Mouse (Mus musculus): ENCODE measurements around the gene Rnf144a.
A peak's percentile ranks its signal among the peaks of the same experiment; 100 is the strongest.

Gene Rnf144a

DNA sequence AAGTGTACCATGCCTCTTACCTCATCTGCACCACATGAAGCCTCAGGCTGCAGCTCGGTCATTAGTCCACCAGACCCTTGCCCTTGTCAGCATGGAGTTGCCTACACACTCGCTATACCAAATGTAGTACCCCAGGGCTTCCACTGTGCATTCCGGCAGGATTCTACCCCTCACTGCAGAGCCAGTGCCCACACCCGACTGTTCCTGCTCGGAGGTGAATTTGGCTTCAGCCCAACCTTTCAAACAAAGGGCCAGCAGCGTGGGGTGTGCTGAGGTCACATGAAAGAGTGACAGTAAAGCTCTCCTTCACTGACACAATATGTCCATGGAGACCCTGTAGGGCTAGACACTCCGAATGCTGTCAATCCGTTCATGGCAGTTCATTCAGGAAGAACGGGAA is 6.3 kb downstream of the Rnf144a start:
- no peak for DNase-seq

GRCm38 (mm10) chr12:26404781-26405702 is 10.0 kb downstream of the Rnf144a start:
- peak; percentile 52 for DNase-seq

- DNase-seq = peak; percentile 88
Observed at GRCm38 (mm10) chr12:26403372-26404125, 11.5 kb downstream of the Rnf144a start.

GRCm38 (mm10) chr12:26401696-26402470 is 13.2 kb downstream of the Rnf144a start:
- DNase-seq = no peak

DNA sequence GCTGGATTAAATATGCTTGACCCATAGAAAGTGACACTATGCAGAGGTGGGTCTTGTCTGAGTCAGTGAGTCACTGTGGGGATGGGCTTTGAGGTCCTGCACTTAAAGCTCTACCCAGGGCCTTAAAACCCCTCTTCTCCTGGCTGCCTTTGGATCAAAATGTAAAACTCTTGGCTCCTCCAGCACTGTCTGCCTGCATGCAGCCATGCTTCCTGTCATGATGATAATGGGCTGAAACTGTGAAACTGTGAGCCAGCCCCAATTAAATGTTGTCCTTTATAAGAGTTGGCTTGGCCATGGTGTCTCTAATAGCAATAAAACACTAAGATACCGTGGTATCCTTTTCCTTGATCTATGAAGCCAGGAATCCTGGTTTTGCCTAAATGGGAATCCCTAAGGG is 13.8 kb downstream of the Rnf144a start:
- DNase-seq = no peak

- no peak for DNase-seq
Observed at GRCm38 (mm10) chr12:26400762-26401161, 14.3 kb downstream of the Rnf144a start.

DNA sequence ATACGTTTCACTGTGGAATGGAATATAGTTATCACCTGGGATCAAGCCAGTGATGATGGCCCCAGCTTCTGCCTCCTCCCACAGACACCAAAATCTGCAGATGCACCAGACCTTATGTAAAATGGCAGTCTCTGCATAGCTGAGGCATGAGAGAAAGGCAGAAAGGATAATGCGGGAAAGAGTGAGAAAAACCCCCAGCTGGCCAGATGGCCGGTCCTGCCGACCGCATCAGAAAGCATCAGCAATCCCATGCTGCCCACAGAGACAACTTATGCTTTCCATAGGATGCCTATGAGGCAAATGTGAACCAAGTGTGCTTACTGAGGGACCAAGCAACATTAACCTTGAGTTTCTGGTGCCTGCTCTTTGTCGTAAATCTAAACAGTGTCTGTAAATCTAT is 15.7 kb downstream of the Rnf144a start:
- DNase-seq = no peak

GRCm38 (mm10) chr12:26398597-26398996 is 16.5 kb downstream of the Rnf144a start:
- no peak for DNase-seq

DNA sequence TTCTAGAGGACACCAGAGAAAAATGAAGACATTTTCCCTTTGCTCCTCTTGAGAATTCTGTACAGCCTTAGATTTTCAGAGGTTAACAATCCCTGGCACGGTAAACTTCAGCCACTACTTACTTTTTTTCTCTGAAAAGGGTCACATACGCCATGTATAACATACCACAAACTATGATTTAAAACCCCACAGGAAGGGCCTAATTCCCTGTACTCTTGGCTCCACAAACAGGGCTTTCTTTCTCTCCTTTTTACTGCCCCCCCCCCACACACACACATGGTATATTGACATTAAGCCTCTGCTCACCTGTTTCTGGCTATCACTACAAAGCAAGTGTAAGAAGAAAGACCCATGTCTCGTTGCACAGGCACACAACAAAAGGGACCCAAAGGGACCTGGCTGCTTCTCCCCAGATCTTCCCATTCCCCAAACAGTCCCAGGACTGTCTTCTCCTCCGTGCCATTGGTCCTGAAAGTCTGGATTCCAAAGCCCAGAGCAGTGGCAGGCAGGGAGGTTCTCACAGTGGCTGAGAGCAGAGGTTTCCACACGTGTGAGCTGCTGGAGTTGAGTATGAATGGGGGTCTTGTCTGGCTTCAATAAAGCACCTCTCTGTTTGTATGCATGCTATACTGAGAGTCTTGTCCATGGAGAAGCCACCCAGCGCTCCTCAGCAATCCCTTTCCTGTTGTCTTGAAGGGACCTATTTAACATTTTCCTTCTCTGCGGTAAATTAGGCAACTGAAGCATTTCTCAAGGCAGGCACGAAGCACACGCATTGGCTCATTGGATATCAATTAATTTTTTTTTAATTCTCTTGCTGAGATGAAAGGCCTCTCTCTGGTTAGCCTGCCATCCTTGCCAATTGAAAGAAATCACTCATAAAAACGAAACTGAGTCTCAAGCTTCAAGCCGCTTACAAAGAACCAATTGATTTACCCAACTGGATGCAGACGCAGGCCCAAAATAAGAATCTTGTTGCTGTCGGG is 20.3 kb downstream of the Rnf144a start:
- no peak for DNase-seq

GRCm38 (mm10) chr12:26393291-26393690 is 21.8 kb downstream of the Rnf144a start:
- no peak for DNase-seq

GRCm38 (mm10) chr12:26391162-26391561 is 23.9 kb downstream of the Rnf144a start:
- no peak for DNase-seq

DNA sequence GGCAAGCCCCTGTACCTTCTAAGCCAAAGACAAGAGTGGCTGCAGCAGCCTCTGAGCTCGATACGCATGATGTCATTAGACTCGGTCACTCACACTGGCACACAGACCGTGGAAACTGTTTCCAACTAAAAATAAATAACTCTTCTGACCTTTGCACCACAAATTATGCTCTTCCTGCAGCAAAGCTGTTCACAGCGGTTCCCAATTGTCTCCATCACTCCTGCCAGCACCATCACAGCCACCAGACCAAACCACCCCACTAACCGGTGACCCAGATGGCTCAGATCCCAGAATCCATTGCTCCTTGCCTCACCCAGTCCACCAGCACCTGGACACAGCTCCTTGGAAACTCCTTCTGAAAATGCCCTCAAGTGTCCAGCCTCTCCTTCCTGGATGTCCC is 27.5 kb downstream of the Rnf144a start:
- DNase-seq = no peak

DNA sequence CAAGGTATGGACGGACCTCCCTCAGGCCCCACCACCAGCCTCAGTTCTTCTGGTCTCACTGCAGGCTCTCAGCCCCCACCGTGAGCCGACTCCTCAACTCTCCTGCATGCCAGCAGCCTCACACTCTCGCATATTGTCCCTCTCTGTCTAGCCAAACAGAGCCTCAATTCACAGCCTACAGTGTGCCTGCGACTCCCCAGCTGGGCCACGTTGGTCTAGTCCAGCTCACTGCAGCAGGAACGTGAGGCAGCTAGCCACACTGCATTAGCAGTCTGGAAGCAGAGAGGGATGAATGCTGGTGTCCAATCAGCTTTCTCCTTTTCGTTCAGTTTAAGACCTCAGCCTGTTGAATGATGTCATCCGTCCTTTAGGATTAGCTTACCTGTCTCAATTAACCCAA is 28.1 kb downstream of the Rnf144a start:
- DNase-seq = no peak

GRCm38 (mm10) chr12:26386189-26386588 is 28.9 kb downstream of the Rnf144a start:
- no peak for DNase-seq

DNA sequence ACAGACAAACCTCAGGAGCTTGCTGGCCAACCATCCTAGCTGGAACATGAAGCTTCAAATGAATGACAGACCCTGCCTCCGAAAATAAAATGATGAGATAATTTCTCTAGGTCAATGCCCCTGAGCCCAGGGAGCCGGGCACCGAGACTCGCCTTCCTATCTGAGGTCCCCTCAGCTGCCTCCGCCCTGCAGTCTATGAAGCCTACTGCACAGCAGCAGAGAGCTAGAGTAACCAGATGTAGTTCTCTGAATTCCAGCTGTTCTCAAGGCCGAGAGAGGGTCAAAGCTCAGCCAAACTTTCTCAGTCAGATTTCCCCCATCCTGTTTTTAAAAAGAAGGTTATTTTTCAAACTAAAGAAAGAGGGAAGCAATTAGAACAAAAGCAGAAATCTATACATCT is 29.3 kb downstream of the Rnf144a start:
- no peak for DNase-seq

- no peak for DNase-seq
Observed at GRCm38 (mm10) chr12:26381730-26382129, 33.3 kb downstream of the Rnf144a start.

DNA sequence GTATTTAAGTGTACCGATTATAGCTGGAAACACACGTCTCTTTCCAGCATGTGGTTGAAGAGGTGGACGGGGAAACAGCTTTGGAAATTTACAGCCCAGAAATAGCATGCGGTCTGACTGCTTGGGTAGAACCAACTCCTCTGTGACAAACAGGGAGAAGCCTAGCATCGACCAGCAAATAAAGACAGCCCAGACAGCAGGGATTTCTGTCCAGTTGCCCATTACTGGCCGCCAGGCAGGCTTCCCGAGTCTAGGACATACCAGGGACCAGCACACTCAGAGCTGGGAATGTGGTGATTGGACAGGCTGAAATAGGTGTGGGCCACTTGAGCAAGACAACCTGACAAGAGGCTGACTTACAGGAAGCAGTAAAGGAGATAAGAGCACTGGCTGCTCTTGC is 35.3 kb downstream of the Rnf144a start:
- no peak for DNase-seq

DNA sequence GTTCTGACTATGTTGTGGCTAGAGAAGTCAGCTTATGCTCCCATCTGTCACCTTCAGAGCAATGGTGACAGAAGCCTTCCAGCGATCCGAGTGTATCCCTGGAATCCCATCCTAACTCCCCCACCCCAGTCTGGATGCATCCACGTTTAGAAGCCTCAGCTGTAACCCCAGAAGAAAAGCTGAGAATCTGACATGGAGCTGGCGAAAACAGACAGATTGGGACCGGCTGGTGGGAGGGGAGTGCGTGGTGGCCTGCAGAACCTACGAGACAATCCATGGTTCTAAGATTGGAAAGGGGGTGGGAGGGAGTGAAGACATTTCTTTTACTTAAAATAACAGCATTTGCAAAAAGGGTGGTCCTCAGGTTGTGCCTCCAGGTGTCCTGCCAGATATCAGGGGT is 37.4 kb downstream of the Rnf144a start:
- DNase-seq = no peak

GRCm38 (mm10) chr12:26376541-26377323 is 38.3 kb downstream of the Rnf144a start:
- no peak for DNase-seq

DNA sequence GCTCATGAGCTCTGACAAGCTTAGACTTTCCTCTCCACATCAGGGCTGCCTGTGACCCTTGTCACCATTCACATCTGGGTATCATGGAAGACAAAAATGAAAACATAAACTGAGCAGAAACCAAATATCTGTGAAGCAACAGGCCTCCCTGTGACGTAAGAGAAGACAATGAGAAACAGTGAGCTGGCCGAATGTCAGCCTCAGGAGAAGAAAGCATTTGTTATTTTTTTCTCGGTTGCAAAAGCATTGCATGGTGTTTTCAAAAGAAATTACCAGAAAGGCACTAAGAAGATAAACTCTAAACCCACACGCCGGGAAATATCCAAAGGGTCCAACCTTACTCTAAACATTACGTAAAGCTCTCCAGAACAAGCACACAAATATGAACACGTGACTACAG is 41.3 kb downstream of the Rnf144a start:
- DNase-seq = no peak

GRCm38 (mm10) chr12:26370004-26370403 is 45.0 kb downstream of the Rnf144a start:
- DNase-seq = peak; percentile 31
